Mouse (Mus musculus) macrophage (primary cell): ENCODE data around the gene Snn. TPM values are rescaled to one million over a fixed set of nuclear protein-coding genes. Genes with fewer than 3 reads are reported as not detected.
"Not testable (repeated sequence)": the region's sequence is repeated elsewhere in the genome, so short reads cannot be mapped to it uniquely, and the experiment has no call there.

ENCODE experiments used
- H3K27ac ChIP-seq: fragments of 350-480 bp; formaldehyde crosslinking; 2 replicates; pipeline ENCODE4 v1.9.0; 2021
- H3K36me3 ChIP-seq: fragments of 350-480 bp; formaldehyde crosslinking; 2 replicates; pipeline ENCODE4 v1.9.0; 2021; ENCODE audit errors: inconsistent target
- H3K4me3 ChIP-seq: fragments of 350-480 bp; formaldehyde crosslinking; 2 replicates; pipeline ENCODE4 v1.9.0; 2021; ENCODE audit errors: inconsistent target
- H3K79me2 ChIP-seq: fragments of 350-480 bp; formaldehyde crosslinking; 2 replicates; pipeline ENCODE4 v1.9.0; 2021; ENCODE audit errors: inconsistent target
- WGBS: methylation state at CpG from one replicate; pipeline ENCODE4 v1.1.7; 2026; ENCODE audit warnings: inconsistent platforms; ENCODE audit not compliant: missing documents; 5-methylcytosine and 5-hydroxymethylcytosine counted together
- polyA plus RNA-seq: library from polyadenylated mRNA; stranded (reverse); fragments of 250-400 nt; gene quantifications from 3 replicates; pipeline ENCODE4 v1.2.4, GENCODE M21; 2018; ENCODE audit warnings: inconsistent platforms
- total RNA-seq, 78 experiments: library from RNA; depleted of rRNA; stranded (reverse); fragments of 250-400 nt; gene quantifications; 1 replicate in 9 of 78; 2 replicates in 24 of 78; 3 replicates in 43 of 78; 4 replicates in 2 of 78; pipeline ENCODE4 v1.2.4; 2018; ENCODE audit warnings: inconsistent platforms in 56 of 78

Gene Snn
- total RNA-seq (2018; cell fraction: chromatin; rRNA removed) = 100 to 1,000 TPM in 6 of 26 experiments, 10 to 100 TPM in 14, 1 to 10 TPM in 6; 2.6 to 187 (median 18.8) TPM
- 10 to 100 TPM in 17 of 26 experiments, 1 to 10 TPM in 9; 6.6 to 72.5 (median 14.1) TPM for total RNA-seq (2018; cell fraction: cytosol; rRNA removed)
- 100 to 1,000 TPM in 4 of 26 experiments, 10 to 100 TPM in 18, 1 to 10 TPM in 4; 4.6 to 187 (median 27.6) TPM for total RNA-seq (2018; cell fraction: nucleus; rRNA removed)
- 5.0 to 12.4 TPM (median 5.0 TPM) in 3 replicates for polyA plus RNA-seq

DNA sequence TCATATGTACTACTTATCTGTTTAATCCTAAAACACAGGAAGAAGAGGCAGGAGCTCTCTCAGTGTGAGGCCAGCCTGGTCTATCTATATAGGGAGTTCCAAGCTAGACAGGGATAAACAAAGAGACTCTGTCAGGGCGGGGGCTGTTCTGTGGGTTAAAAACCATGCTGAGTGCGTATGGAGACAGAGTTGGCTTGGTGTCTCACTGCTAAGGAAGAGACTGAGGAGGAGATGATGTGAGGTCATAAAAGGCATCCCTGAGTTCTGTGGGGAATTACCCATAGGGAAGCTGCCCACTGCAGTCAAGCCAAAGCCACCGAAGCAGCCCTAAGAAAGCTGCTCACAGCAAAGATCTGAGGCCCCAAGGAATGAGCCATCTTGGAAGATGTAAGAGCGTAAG lies at the start of gene Snn:
Snn (plus strand) TSS at position 301 of the 400 bp plus-strand sequence.
- H3K79me2 ChIP-seq = no peaks in the 10 kb centered on the region
- no peaks in the 10 kb centered on the region for H3K36me3 ChIP-seq
- 93% methylated on average over 4 of the region's 4 CpGs for WGBS
- H3K4me3 ChIP-seq = no peak within 1 kb of the TSS
- H3K27ac ChIP-seq = no peak within 1 kb of the TSS

DNA sequence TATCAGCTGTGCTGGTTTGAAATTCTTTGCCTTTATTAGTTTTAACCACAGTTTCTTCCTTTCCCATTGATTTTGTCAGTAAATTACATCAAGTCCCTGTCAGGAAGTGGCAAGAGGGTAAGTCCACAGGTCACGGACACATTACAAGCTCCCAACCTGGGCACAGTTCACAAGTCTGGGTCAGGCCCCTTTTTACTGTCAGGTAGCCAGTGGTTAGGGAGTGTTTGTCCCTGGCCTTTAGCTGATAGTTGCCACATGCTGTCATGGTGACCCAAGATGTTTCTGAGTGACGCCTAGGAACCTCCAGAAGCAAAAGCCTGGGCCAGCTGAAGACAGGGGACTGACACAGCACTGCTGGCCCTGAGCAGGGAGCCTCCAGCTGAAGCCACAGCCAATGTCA lies 49.5 kb upstream of the Snn start:
- 63% methylated on average over 2 of the region's 2 CpGs for WGBS
- Histone ChIP-seq H3K36me3 (no peaks in the 10 kb centered on the region), H3K4me3 (no peak overlapping the region), H3K27ac (0 out of 2 replicates have a peak overlapping the region, but pooled peaks have one; percentile 59), H3K79me2 (no peaks in the 10 kb centered on the region; the same call in 1 of the 2 replicates)

DNA sequence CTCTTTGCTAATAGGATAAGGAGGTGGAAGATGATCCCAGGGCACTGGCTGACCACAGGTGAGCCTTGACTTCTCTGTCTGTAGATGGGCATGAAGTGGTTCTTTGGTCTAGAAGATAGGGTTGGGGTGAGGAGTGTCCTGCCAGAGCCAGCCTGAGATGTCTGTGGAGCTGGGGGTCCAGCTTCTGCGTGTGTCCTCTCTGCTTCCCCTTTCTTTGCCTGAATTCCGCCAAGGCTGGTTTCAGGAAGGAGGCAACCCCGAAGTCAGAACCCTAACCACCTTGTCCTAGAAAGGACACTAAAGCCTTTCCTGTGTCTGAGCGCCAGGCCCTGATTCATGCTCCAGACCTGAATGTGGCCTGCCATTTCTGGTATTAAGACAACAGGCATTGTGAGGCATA lies 48.8 kb upstream of the Snn start:
- Histone ChIP-seq H3K79me2 (no peaks in the 10 kb centered on the region; the same call in 1 of the 2 replicates), H3K27ac (peak overlapping the region; percentile 59; the same call in 1 of the 2 replicates), H3K36me3 (no peaks in the 10 kb centered on the region), H3K4me3 (no peak overlapping the region)
- WGBS = 28% methylated on average over 4 of the region's 4 CpGs

DNA sequence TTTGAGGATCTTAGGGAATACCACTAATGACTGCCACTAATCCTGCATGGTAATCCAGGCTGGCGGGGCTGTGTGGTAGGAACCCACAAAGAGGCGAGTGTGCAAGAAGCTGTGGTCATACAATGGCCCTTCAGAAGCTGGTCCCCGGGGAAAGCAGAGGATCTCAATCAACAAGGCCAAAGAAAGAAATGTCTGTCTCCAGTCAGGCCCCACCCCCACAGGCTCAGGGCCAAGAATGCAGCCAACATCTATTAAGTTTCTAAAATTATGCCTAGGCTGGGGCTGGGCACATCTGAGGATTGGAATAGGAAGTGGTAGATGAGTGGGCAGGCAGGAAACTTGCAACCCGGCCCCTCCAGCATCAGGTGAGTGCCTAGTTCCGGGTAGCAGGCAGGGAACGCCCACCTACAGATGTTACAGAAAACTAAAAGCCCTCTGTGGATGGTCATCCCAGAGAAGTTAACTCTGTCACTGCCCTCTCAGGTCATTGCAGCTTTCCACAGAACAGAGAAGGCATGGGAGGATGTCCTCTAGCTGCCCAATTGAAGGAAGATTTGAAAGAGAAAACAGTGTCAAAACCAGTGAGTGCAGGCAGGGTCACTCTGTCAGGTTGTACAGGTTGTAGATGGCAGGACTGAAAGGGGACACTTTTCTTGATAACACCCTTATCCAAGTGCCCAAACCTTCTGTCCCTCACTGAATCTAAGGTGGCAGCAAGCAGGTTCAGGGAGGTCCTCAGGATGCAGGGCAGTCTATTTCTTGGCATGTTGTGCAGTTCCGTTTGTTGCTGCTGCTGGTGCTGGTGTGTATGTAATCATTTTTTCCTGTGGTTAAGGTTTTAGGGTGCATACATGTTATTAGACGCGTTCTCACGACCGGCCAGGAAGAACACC lies 47.9 kb upstream of the Snn start:
- no peak overlapping the region for H3K4me3 ChIP-seq
- no peaks in the 10 kb centered on the region; the same call in 1 of the 2 replicates for H3K79me2 ChIP-seq
- no peaks in the 10 kb centered on the region for H3K36me3 ChIP-seq
- 17% methylated on average over 11 of the region's 11 CpGs for WGBS
- H3K27ac ChIP-seq = peak overlapping the region; percentile 59

DNA sequence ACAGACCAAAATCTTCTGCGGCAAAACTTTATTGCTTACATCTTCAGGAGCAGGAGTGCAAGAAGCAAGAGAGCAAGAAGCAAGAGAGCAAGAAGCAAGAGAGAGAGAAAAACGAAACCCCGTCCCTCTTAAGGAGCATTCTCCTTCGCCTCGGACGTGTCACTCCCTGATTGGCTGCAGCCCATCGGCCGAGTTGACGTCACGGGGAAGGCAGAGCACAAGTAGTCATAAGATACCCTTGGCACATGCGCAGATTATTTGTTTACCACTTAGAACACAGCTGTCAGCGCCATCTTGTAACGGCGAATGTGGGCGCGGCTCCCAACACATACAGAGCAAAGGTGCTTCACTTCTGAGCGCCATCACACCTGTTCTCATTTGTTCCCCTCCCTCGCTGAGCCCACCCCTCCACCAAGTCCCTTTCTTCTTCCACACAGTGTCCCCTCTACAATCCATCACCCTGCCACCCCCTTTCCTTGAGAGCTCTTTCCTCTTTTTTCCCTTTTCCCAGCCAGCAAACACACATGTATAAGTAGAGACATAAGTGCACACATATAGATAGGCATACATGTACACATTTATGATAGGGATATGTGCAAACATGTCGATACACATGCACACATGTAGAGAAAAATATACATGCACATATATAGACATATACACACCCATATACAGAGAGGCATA lies 47.1 kb upstream of the Snn start:
- WGBS = 83% methylated on average over 8 of the region's 19 CpGs
- H3K36me3 ChIP-seq, H3K79me2 ChIP-seq, H3K4me3 ChIP-seq: not testable (repeated sequence)
- H3K27ac ChIP-seq = peak overlapping the region; percentile 59; the same call in 1 of the 2 replicates

DNA sequence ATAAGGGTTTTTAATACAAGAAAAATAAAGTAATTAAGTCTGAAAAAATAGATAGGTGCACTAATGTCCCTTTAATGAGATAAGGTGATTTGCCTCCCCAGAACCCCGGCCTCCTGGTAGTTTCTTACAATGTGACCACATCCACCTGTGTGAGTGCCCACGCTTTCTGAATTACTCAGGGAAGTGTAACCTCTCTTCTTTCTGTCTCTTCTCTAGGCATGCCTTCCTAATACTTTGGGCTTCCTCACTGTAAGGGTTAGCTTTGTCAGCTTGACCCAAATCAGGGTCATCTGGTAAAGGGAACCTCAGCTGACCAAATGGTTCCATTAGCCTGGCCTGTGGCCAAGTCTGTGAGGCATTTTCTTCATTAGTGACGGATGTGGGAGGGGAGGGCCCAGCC lies 46.3 kb upstream of the Snn start:
- no peaks in the 10 kb centered on the region for H3K36me3 ChIP-seq
- 92% methylated on average over 3 of the region's 3 CpGs for WGBS

DNA sequence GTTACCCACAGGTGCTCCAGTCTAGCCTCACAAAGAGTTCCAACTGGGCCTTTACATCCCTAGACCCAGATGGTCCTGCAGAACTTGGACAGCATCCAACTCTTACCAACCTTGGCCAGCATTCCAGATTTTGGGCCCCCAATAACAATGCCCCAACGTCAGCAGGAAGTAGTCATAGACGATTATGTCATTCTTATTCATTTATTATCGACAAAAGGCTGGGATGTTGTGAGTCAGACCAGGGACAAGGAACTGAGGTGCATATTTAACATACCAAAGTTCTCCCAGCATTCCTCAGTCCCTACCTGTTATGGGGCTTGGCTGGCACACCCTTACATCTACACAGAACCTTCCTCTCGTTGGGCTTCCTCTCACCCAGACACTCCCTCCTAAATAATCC lies 44.4 kb upstream of the Snn start:
- Histone ChIP-seq H3K79me2 (no peaks in the 10 kb centered on the region), H3K4me3 (no peak overlapping the region), H3K27ac (no peak overlapping the region), H3K36me3 (no peaks in the 10 kb centered on the region)
- WGBS = 78% methylated on average over 4 of the region's 4 CpGs

More for the DNA sequence above, 46.3 kb upstream of the Snn start:
- no peaks in the 10 kb centered on the region for H3K79me2 ChIP-seq
- H3K4me3 ChIP-seq = no peak overlapping the region
- peak overlapping the region; percentile 40 for H3K27ac ChIP-seq

DNA sequence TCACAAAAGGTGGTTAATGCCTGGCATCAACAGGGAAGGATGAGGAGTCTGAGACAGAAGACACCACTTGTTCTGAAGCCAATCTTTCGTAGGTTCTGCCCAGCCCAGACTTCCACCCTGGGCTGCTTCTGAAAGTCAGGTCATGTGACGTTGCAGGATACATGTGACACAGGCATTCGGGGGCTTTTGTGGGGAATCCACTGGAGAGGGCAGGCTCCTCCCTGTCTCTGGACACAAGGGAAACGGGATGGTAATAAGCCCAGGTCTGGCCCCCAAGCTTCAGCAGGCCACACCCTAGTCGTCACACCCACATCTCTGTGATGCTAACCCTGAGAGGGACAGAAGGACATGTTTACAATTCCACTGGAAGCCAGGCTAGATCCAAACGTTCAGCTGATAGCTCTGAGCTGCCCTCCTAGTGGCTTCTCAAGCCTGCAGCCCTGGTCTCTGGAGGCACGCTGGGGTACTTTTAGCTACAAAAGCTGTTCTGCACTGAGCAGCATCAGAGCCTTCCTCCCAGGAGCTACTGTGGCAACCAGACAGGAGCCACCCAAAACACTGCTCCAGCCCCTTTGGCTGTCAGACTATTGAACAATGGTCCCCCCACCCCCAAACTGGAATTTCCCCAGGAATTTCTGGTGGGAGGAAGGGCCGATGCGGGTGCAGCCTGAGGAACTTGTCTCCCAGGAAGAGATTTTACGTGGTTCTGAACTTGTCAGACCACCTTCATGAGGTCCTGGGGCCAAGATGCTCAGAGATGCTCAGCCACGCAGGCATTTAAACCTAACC lies 42.7 kb upstream of the Snn start:
- WGBS = 79% methylated on average over 11 of the region's 11 CpGs
- Histone ChIP-seq H3K36me3 (no peaks in the 10 kb centered on the region), H3K27ac (no peak overlapping the region), H3K4me3 (no peak overlapping the region), H3K79me2 (no peaks in the 10 kb centered on the region)

DNA sequence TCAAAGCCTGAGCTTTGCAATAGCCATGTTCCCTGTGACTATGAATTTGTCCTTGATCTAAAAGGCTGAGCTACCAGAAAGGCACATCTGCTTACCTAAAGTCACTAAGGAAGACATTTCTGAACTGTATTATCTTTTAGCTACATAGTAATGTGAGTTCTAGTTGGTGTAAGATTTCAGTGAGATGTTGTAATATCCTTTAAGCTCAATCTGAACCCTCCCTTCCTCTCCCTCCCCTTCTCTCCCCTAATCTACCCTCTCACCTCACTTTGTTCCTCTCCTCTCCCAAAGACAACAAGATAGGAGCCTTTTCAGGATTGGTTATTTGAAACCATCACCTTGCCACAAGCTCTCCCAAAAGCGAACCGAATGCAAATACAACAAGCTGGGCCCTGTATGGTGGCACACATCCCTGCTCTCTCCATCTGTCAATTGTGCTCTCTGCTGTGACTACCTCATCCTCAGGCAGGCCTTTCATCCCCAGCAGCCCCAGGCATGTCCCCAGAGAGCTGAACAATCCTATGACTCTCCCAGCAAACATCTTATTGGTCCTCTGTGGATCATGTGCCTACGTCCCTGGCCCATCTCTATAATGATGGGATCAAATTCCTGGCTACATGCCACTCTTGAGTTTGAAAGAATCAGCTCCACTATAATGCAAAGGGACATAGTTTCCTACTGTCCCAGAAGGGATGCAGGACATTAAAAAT lies 39.2 kb upstream of the Snn start:
- no peaks in the 10 kb centered on the region for H3K79me2 ChIP-seq
- WGBS = 83% methylated on average over 3 of the region's 3 CpGs
- H3K36me3 ChIP-seq = no peaks in the 10 kb centered on the region
- H3K27ac ChIP-seq = no peak overlapping the region
- no peak overlapping the region for H3K4me3 ChIP-seq

DNA sequence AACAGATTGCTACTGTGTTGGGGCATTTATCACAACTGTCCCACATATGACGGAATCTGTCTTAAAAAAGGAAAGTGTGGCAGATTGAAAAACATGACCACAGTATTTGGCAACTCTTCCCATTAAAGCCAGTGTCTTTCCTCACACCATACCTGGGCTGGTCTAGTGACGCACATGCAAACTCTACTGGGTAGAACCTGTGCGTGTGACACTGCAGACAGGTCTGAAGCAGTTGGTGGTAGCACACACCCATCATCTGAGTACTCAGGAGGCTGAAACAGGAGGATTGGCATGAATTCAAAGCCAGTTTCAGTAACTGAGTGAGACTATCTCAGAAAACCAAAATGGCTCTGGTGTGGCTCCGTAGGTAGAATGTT lies 38.6 kb upstream of the Snn start:
- Histone ChIP-seq H3K4me3 (no peak overlapping the region), H3K27ac (no peak overlapping the region), H3K36me3 (no peaks in the 10 kb centered on the region), H3K79me2 (no peaks in the 10 kb centered on the region)
- 87% methylated on average over 4 of the region's 4 CpGs for WGBS

DNA sequence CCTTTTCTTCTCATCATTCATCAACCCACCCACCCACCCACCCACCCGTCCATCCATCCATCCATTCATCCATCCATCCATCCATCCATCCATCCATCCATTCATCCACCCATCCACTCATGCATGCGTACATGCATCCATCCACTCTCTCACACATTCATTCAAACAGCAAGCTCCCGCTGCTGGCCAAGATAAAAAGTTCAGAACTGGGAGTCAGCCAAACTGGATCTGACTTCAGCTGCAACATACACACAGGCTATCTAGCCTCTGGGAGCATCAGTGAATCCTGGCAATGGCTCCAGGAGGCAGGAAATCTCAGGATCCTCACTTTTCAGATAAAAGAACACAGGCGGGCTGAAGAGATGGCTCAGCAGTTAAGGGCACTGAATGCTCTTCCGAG lies 37.1 kb upstream of the Snn start:
- 94% methylated on average over 4 of the region's 5 CpGs for WGBS
- no peak overlapping the region for H3K4me3 ChIP-seq
- no peak overlapping the region for H3K27ac ChIP-seq
- no peaks in the 10 kb centered on the region for H3K36me3 ChIP-seq
- H3K79me2 ChIP-seq = no peaks in the 10 kb centered on the region

DNA sequence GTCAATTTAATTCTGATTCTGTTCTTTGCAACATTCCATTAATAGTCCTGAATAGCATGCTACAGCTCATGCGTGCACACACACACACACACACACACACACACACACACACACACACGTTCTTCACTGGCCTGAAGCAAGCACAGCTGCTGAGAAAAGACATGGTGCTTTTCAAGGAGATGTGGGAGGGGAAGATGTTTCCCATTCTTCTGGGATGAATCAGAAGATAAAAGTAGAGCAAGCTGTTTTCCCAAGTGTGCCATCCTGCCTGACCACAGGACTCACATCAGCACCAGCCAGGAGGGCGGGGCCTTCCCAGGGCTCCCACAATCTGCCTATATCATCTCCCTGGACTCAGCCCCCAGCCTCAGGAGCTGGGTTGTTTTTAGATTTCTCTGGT lies 35.9 kb upstream of the Snn start:
- Histone ChIP-seq H3K4me3 (no peak overlapping the region), H3K79me2 (no peaks in the 10 kb centered on the region), H3K36me3 (no peaks in the 10 kb centered on the region), H3K27ac (no peak overlapping the region)
- 92% methylated on average over 3 of the region's 3 CpGs for WGBS

DNA sequence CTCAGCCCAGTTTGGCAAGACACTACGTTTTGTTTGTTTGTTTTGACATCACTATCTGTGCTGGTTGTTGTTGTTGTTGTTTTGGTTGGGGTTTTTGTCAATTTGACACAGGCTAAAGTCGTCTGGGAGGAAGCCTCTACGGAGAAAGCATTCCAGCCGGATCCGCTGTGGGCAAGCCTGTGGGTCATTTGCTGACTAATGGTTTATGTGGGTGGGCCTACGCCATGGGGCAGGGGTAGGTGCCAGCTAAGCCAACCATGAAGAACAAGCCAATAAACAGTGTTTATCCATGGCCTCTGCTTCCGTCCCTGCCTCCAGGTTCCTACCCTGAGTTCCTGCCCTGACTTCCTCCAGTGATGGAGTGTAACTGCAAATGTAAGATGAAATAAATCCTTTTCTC lies 32.5 kb upstream of the Snn start:
- Histone ChIP-seq H3K4me3 (no peak overlapping the region), H3K79me2 (no peaks in the 10 kb centered on the region), H3K27ac (no peak overlapping the region), H3K36me3 (no peaks in the 10 kb centered on the region)
- WGBS = 90% methylated on average over 7 of the region's 7 CpGs

DNA sequence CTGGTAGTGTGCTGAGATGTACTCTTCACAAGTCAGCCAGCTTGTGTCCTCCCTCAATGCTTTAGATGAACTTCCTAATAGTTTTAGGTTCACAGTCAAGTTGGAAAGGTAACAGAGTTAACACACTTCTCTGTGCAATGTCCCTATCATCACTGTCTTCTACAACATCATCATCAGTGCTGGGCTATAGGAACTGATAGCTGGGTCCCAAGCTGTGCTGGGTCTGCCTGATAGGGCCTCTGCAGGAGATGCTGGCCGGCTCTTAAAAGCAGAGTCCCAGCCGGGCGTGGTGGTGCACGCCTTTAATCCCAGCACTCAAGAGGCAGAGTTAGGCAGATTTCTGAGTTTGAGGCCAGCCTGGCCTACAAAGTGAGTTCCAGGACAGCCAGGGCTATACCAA lies 29.9 kb upstream of the Snn start:
- Histone ChIP-seq H3K36me3 (no peaks in the 10 kb centered on the region), H3K27ac (no peak overlapping the region), H3K4me3 (no peak overlapping the region), H3K79me2 (no peaks in the 10 kb centered on the region; the same call in 1 of the 2 replicates)
- WGBS = 98% methylated on average over 4 of the region's 4 CpGs
